Mouse (Mus musculus) heart, postnatal 25 days (tissue): ENCODE data around the gene Afm. TPM values are rescaled to one million over a fixed set of nuclear protein-coding genes. Genes with fewer than 3 reads are reported as not detected.

Experiments used
- DNase-seq: peaks from one replicate; pipeline ENCODE4 v3.0.0; 2022; ENCODE audit warnings: low spot score
- intact Hi-C: fragments of 180-260 bp; cut with DNase I; formaldehyde crosslinking; loops from one replicate; pipeline ENCODE4 v1.15.1; 2025
- total RNA-seq, 2 experiments: library from RNA; stranded (reverse); gene quantifications; 2 replicates each; pipeline ENCODE4 v1.2.3; 2021

The Afm gene
- total RNA-seq, 2 experiments from 2014 or later = not detected

DNA sequence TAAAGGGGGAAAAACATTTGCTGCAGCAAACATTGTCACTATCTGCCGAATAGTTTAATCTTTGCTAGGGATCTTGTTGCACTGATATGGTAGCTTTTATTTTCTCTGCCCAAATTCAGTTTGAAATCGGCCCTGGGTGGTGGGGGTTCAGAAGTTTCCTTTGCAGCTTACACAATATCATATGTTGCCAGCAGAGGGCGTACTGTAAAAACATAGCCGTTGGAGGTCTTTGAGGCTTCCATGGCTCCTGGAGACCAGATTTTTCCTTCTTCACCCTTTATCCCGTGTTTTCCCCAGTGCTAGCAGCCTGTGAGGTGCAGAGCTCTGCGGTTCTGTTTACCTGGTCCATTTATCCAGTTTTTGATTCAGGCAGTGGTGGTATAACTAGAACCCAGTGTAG lies 82.7 kb downstream of the Afm start:
- intact Hi-C loops = no loop called here
- no peak for DNase-seq

Other genes starting within 250 kb of the Afm start
- 10 to 100 TPM; 60.5 to 65.7 TPM for gene Ankrd17, start 152.4 kb upstream of the Afm start, total RNA-seq
- 1 to 10 TPM in 1 of 2 experiments, under 1 TPM in 1; 0.57 to 1.1 TPM for gene Gm9958, start 151.7 kb upstream of the Afm start, total RNA-seq
- not detected for gene Alb, start 58.0 kb upstream of the Afm start, total RNA-seq
- not detected for gene Afp, start 28.2 kb upstream of the Afm start, total RNA-seq
- not detected for gene 5830473C10Rik, start 42.2 kb downstream of the Afm start, total RNA-seq
- gene Rassf6, start 121.7 kb downstream of the Afm start, total RNA-seq = not detected
- gene Cxcl5, start 240.4 kb downstream of the Afm start, total RNA-seq = under 1 TPM; 0.17 to 0.18 TPM
- 10 to 100 TPM in 1 of 2 experiments, 1 to 10 TPM in 1; 5.2 to 12.8 TPM for gene Ppbp, start 249.6 kb downstream of the Afm start, total RNA-seq